Mouse (Mus musculus): ENCODE measurements around the gene Ldah. TPM values are rescaled to one million over a fixed set of nuclear protein-coding genes. Genes with fewer than 3 reads are reported as not detected.

Gene Ldah
- polyA plus RNA-seq, 1 experiment: 55.2 TPM

DNA sequence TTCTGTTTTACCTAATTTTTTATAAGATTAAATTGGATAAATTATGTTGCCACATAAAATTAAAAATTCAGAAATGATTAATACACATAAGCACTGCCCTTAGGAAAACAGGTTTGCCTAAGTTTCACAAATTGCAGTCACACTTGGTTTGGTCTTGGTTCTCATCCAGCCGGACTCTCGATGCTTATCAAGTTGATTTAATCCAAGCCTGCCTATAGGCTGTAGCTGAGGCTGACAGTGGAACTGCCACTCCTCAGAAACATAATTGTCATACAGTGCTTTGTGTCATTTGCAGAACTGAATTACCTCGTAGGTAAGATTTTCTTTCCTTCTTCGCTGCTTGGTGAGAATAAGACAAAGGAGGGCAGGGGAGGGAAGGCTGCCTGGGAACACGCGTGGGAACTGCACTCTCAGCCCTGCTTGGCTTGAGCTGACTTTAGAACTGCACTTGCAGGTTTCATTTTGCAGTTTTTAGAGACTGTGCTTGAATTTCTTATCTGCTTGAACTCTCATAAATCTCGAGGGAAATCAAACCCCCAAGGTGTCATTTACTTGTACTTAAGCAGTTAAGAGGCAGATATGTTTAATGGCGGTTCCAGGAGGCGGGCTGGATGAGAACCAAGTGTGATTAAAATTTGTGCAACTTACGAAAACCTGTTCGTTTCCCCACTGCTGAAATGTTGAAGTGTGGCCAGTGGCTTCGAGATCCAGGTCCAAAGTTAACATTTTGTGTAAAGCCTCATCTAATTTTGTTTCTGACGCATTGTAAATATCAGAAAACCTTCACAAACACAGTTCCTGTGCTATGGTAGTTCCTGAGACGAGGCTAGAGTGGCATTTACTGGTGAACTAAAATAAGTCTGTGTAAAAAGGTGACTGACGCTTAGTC, 8.7 kb downstream of the Ldah start:
- H3K27ac ChIP-seq (ENCODE audit: insufficient read depth, low read length): no peak overlapping the region
- no peak overlapping the region for H3K4me3 ChIP-seq (ENCODE audit: insufficient read depth, low read length)
- no peaks in the 10 kb centered on the region for H3K4me1 ChIP-seq (ENCODE audit: control insufficient read depth, insufficient read depth, low read length)
- TF ChIP-seq CTCF (IDR thresholded peaks at IDR 0.05; ENCODE audit: borderline replicate concordance, insufficient read depth, low read length) (no peak), POLR2A (IDR thresholded peaks at IDR 0.05; ENCODE audit: low read depth, low read length) (no peak)

DNA sequence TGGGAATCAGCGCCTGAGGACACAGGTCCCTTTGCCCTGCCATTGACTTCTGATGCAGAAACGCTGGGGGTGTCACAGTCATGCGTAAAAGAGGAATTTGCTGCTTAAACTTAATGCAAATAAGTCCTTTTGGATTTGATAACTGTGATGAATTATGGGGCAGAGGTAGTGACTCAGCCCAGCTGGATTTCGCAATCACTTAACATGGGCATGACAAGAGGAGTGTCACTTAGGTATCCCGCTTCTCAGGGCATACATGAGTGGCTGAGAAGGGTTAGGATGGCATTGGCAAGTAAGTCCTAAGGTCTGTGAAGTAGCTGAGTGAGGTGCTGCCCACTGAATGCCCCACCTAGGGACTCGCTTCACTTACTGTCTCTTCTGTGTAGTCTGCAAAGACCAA, 15.1 kb downstream of the Ldah start:
- Histone ChIP-seq H3K27ac (ENCODE audit: insufficient read depth, low read length) (no peak overlapping the region), H3K4me1 (ENCODE audit: control insufficient read depth, insufficient read depth, low read length) (0 out of 2 replicates have a peak, but pooled peaks cover 3% of the 10 kb centered on the region), H3K4me3 (ENCODE audit: insufficient read depth, low read length) (no peak overlapping the region)
- TF ChIP-seq POLR2A (IDR thresholded peaks at IDR 0.05; ENCODE audit: low read depth, low read length): no peak
- no peak for TF ChIP-seq CTCF (IDR thresholded peaks at IDR 0.05; ENCODE audit: borderline replicate concordance, insufficient read depth, low read length)

- TF ChIP-seq POLR2A (IDR thresholded peaks at IDR 0.05; ENCODE audit: low read depth, low read length) (no peak), CTCF (IDR thresholded peaks at IDR 0.05; ENCODE audit: borderline replicate concordance, insufficient read depth, low read length) (no peak)
- Histone ChIP-seq H3K4me3 (ENCODE audit: insufficient read depth, low read length) (no peak overlapping the region), H3K27ac (ENCODE audit: insufficient read depth, low read length) (no peak overlapping the region), H3K4me1 (ENCODE audit: control insufficient read depth, insufficient read depth, low read length) (no peaks in the 10 kb centered on the region)
These were observed 23.2 kb downstream of the Ldah start for GRCm38 (mm10) chr12:8231101-8231500.

DNA sequence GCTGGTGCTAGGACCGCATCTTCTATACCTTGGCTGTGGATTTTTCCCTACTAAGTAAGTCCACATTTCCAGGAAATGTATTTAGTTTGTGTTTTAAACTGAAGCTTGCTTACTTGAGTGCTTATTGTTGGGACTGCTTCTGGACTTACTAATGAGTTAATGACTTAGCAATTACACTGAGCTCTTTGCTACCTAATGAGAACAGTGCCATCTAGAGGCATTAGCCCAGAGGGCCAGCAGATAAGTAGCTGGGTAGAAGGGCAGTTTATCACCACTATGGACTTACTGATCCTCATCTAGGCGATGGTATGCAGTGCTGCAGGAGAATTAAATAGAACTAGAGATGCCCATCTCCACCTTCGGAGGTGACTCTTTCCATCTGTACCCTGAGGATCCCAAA, 24.8 kb downstream of the Ldah start:
- H3K4me3 ChIP-seq (ENCODE audit: insufficient read depth, low read length): no peak overlapping the region

DNA sequence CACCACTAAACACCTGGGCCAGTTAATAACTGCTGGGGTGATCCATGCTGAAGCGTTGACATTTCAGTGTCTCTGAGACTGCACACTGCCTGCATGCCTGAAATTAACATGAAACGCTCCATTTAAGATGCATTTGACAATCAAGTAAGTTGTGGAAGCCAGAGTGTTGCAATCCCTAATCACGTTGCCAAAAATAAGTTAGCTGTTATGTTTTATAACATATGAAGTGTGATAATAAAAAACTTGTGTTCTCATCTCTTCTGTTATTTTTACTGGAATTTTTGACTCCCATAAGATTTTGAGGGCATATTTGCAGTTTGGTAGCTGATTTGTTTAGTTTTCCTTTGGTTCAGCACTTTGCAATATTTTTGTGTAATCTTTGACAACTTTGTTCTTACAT, 34.3 kb downstream of the Ldah start:
- Histone ChIP-seq H3K4me1 (ENCODE audit: control insufficient read depth, insufficient read depth, low read length) (no peaks in the 10 kb centered on the region), H3K27ac (ENCODE audit: insufficient read depth, low read length) (no peak overlapping the region), H3K4me3 (ENCODE audit: insufficient read depth, low read length) (no peak overlapping the region)
- TF ChIP-seq CTCF (IDR thresholded peaks at IDR 0.05; ENCODE audit: borderline replicate concordance, insufficient read depth, low read length) (no peak), POLR2A (IDR thresholded peaks at IDR 0.05; ENCODE audit: low read depth, low read length) (no peak)

More for the DNA sequence above, 24.8 kb downstream of the Ldah start:
- no peak overlapping the region for H3K27ac ChIP-seq (ENCODE audit: insufficient read depth, low read length)
- H3K4me1 ChIP-seq (ENCODE audit: control insufficient read depth, insufficient read depth, low read length): no peaks in the 10 kb centered on the region
- TF ChIP-seq CTCF (IDR thresholded peaks at IDR 0.05; ENCODE audit: borderline replicate concordance, insufficient read depth, low read length): no peak
- TF ChIP-seq POLR2A (IDR thresholded peaks at IDR 0.05; ENCODE audit: low read depth, low read length): no peak

GRCm38 (mm10) chr12:8244746-8245145, 36.8 kb downstream of the Ldah start:
- no peak overlapping the region for H3K4me3 ChIP-seq (ENCODE audit: insufficient read depth, low read length)
- no peaks in the 10 kb centered on the region for H3K4me1 ChIP-seq (ENCODE audit: control insufficient read depth, insufficient read depth, low read length)
- no peak overlapping the region for H3K27ac ChIP-seq (ENCODE audit: insufficient read depth, low read length)
- no peak for TF ChIP-seq CTCF (IDR thresholded peaks at IDR 0.05; ENCODE audit: borderline replicate concordance, insufficient read depth, low read length)
- no peak for TF ChIP-seq POLR2A (IDR thresholded peaks at IDR 0.05; ENCODE audit: low read depth, low read length)

- no peaks in the 10 kb centered on the region for H3K4me1 ChIP-seq (ENCODE audit: control insufficient read depth, insufficient read depth, low read length)
- H3K4me3 ChIP-seq (ENCODE audit: insufficient read depth, low read length): no peak overlapping the region
- TF ChIP-seq POLR2A (IDR thresholded peaks at IDR 0.05; ENCODE audit: low read depth, low read length) (no peak), CTCF (IDR thresholded peaks at IDR 0.05; ENCODE audit: borderline replicate concordance, insufficient read depth, low read length) (no peak)
- H3K27ac ChIP-seq (ENCODE audit: insufficient read depth, low read length): no peak overlapping the region
These were observed 52.4 kb downstream of the Ldah start for GRCm38 (mm10) chr12:8260297-8260696.

- Histone ChIP-seq H3K4me1 (ENCODE audit: control insufficient read depth, insufficient read depth, low read length) (no peaks in the 10 kb centered on the region), H3K4me3 (ENCODE audit: insufficient read depth, low read length) (no peak overlapping the region), H3K27ac (ENCODE audit: insufficient read depth, low read length) (no peak overlapping the region)
- no peak for TF ChIP-seq POLR2A (IDR thresholded peaks at IDR 0.05; ENCODE audit: low read depth, low read length)
These were observed 58.4 kb downstream of the Ldah start for GRCm38 (mm10) chr12:8266311-8266710.

GRCm38 (mm10) chr12:8269627-8270026, 61.7 kb downstream of the Ldah start:
- no peak overlapping the region for H3K4me3 ChIP-seq (ENCODE audit: insufficient read depth, low read length)
- TF ChIP-seq CTCF (IDR thresholded peaks at IDR 0.05; ENCODE audit: borderline replicate concordance, insufficient read depth, low read length) (no peak), POLR2A (IDR thresholded peaks at IDR 0.05; ENCODE audit: low read depth, low read length) (no peak)
- no peaks in the 10 kb centered on the region for H3K4me1 ChIP-seq (ENCODE audit: control insufficient read depth, insufficient read depth, low read length)
- H3K27ac ChIP-seq (ENCODE audit: insufficient read depth, low read length): no peak overlapping the region

- TF ChIP-seq POLR2A (IDR thresholded peaks at IDR 0.05; ENCODE audit: low read depth, low read length) (no peak), CTCF (IDR thresholded peaks at IDR 0.05; ENCODE audit: borderline replicate concordance, insufficient read depth, low read length) (no peak)
- H3K4me1 ChIP-seq (ENCODE audit: control insufficient read depth, insufficient read depth, low read length): no peaks in the 10 kb centered on the region
- H3K4me3 ChIP-seq (ENCODE audit: insufficient read depth, low read length): no peak overlapping the region
- no peak overlapping the region for H3K27ac ChIP-seq (ENCODE audit: insufficient read depth, low read length)
These were observed 63.5 kb downstream of the Ldah start for GRCm38 (mm10) chr12:8271405-8271804.
